7 mouse cellular contexts compared by ENCODE assay signal in genomic region chr9:3531521-3531965, GRCm38 (mm10). TPM values are rescaled to one million over a fixed set of nuclear protein-coding genes. Genes with fewer than 3 reads are reported as not detected.
DNase-seq lines count a peak whose midpoint lies in the region; ATAC-seq and TF ChIP-seq lines count a peak whose summit lies in the region.

No protein-coding gene starts in this region.

- peak overlapping the region; percentile 85 to 86 for H3K4me3 ChIP-seq in ES-E14 (ENCODE audit: insufficient read depth in 1 of 2, low read depth in 1 of 2, low read length in 2 of 2, poor library complexity in 1 of 2, severe bottlenecking in 1 of 2)
- H3K4me3 ChIP-seq in forebrain, embryonic 12.5 days (replicated peaks), result peak overlapping the region; percentile 71
- peak overlapping the region; percentile 70 for H3K4me3 ChIP-seq in intestine, embryonic 16.5 days (ENCODE audit: low read length)
- peak overlapping the region; percentile 50 for H3K4me3 ChIP-seq in liver, embryonic 12.5 days

- H3K36me3 ChIP-seq in ES-E14 (ENCODE audit: control insufficient read depth, insufficient read depth, low read length, poor library complexity, severe bottlenecking), result no peaks in the 10 kb centered on the region
- H3K36me3 ChIP-seq in forebrain, embryonic 12.5 days (replicated peaks), result no peaks in the 10 kb centered on the region
- H3K36me3 ChIP-seq in intestine, embryonic 16.5 days (ENCODE audit: control insufficient read depth, insufficient read depth, low read length), result no peaks in the 10 kb centered on the region
- no peaks in the 10 kb centered on the region for H3K36me3 ChIP-seq in liver, embryonic 12.5 days

- in situ Hi-C loops in ES-E14 (cut with MboI; ENCODE audit: low sequenced_read_pairs in 2 of 2, unreplicated experiment in 2 of 2), result no loop called here

- ATAC-seq in forebrain, embryonic 12.5 days (ENCODE audit: low FRiP score), result peak; percentile 48
- peak; percentile 28 for ATAC-seq in intestine, embryonic 16.5 days
- 0 out of 2 replicates have a peak, but pooled peaks have one; percentile 8 for ATAC-seq in liver, embryonic 12.5 days

- H3K4me2 ChIP-seq in forebrain, embryonic 12.5 days, result peak overlapping the region; percentile 76
- peak overlapping the region; percentile 94 for H3K4me2 ChIP-seq in intestine, embryonic 16.5 days (ENCODE audit: low read depth, low read length)
- peak overlapping the region; percentile 75 for H3K4me2 ChIP-seq in liver, embryonic 12.5 days

- H3K27ac ChIP-seq in ES-E14 (ENCODE audit: insufficient read depth, low read depth, low read length, poor library complexity, severe bottlenecking), result no peak overlapping the region
- peak overlapping the region; percentile 97 for H3K27ac ChIP-seq in forebrain, embryonic 12.5 days
- H3K27ac ChIP-seq in intestine, embryonic 16.5 days (ENCODE audit: low read length), result no peak overlapping the region
- no peak overlapping the region for H3K27ac ChIP-seq in liver, embryonic 12.5 days

- no peaks in the 10 kb centered on the region for H3K27me3 ChIP-seq in forebrain, embryonic 12.5 days
- H3K27me3 ChIP-seq in intestine, embryonic 16.5 days (replicated peaks; ENCODE audit: control insufficient read depth, insufficient read depth, low read length), result no peaks in the 10 kb centered on the region
- H3K27me3 ChIP-seq in liver, embryonic 12.5 days (replicated peaks), result peaks cover 40% of the 10 kb centered on the region

- WGBS in forebrain, embryonic 12.5 days, result 3% methylated on average over 15 of the region's 15 CpGs
- WGBS in intestine, embryonic 16.5 days, result 2% methylated on average over 15 of the region's 15 CpGs
- 8% methylated on average over 15 of the region's 15 CpGs for WGBS in liver, embryonic 12.5 days (ENCODE audit: insufficient replicate concordance)

- H3K9ac ChIP-seq in ES-E14 (ENCODE audit: insufficient read depth, low read depth, low read length, poor library complexity, severe bottlenecking), result peak overlapping the region; percentile 49
- peak overlapping the region; percentile 90 for H3K9ac ChIP-seq in forebrain, embryonic 12.5 days
- peak overlapping the region; percentile 76 for H3K9ac ChIP-seq in intestine, embryonic 16.5 days (ENCODE audit: low read depth, low read length)
- no peak overlapping the region for H3K9ac ChIP-seq in liver, embryonic 12.5 days

- peak; percentile 24 for DNase-seq in ES-E14 (ENCODE audit: low read depth, low spot score)
- DNase-seq in brain, adult 2 months (ENCODE audit: low read depth, low spot score), result peak; percentile 91
- DNase-seq in right cerebral cortex, postnatal 10 days (ENCODE audit: low spot score in 2 of 2), result peak; percentile 66 to 75
- no peak for DNase-seq in gastrocnemius, postnatal 25 days

- H3K9me3 ChIP-seq in ES-E14 (ENCODE audit: control insufficient read depth, insufficient read depth, low read depth, low read length), result no peaks in the 10 kb centered on the region
- H3K9me3 ChIP-seq in forebrain, embryonic 12.5 days, result no peaks in the 10 kb centered on the region
- no peaks in the 10 kb centered on the region for H3K9me3 ChIP-seq in intestine, embryonic 16.5 days (ENCODE audit: control insufficient read depth, low read length)
- H3K9me3 ChIP-seq in liver, embryonic 12.5 days (replicated peaks), result no peaks in the 10 kb centered on the region

- peaks cover 0 to 2% of the 10 kb centered on the region in 2 experiments; a peak in 3 of 4 replicates for H3K4me1 ChIP-seq in ES-E14 (ENCODE audit: control insufficient read depth in 2 of 2, insufficient read depth in 2 of 2, low read length in 2 of 2, poor library complexity in 1 of 2)
- H3K4me1 ChIP-seq in forebrain, embryonic 12.5 days, result peaks cover 17% of the 10 kb centered on the region
- no peaks in the 10 kb centered on the region for H3K4me1 ChIP-seq in intestine, embryonic 16.5 days (ENCODE audit: control insufficient read depth, insufficient read depth, low read length)
- peaks cover 4% of the 10 kb centered on the region; the same call in 1 of the 2 replicates for H3K4me1 ChIP-seq in liver, embryonic 12.5 days

TF ChIP-seq in ES-E14, 5 proteins besides CTCF, POLR2A, EP300 and RAD21:
- no peak for TF ChIP-seq CHD2 (IDR thresholded peaks at IDR 0.05; ENCODE audit: low read depth, low read length)
- TF ChIP-seq HCFC1 (IDR thresholded peaks at IDR 0.05; ENCODE audit: borderline replicate concordance, insufficient read depth, low read length), result no peak
- TF ChIP-seq MAFK (IDR thresholded peaks at IDR 0.05; ENCODE audit: insufficient read depth, low read depth, low read length), result no peak
- TF ChIP-seq ZNF384 (IDR thresholded peaks at IDR 0.05; ENCODE audit: low read depth, low read length), result no peak
- no peak for TF ChIP-seq ZC3H11A (IDR thresholded peaks at IDR 0.05; ENCODE audit: borderline replicate concordance, low read depth, low read length)

RNA-seq across cellular contexts. Expression of gene Gucy1a2, which starts 1.0 kb away (rescaled TPM):
- 2.9 and 3.7 TPM in 2 replicates for total RNA-seq in ES-E14 (2012; rRNA removed)
- 3.4 and 3.6 TPM in 2 replicates for polyA plus RNA-seq in forebrain, embryonic 12.5 days (2016; fragmentation: Nextera tagmentation; extraction: Ambion mirVana)
- 0.76 and 1.0 TPM in 2 replicates for polyA plus RNA-seq in intestine, embryonic 16.5 days (2015; fragmentation: Nextera tagmentation; extraction: Ambion mirVana)
- 0.13 and 0.27 TPM in 2 replicates for polyA plus RNA-seq in liver, embryonic 12.5 days (2016; fragmentation: Nextera tagmentation; extraction: Ambion mirVana)
- total RNA-seq in gastrocnemius, postnatal 25 days (2021), result 1 to 10 TPM; 4.6 to 5.9 TPM
